Mouse (Mus musculus) urinary bladder, postnatal 14 days (tissue): Measurements from ENCODE around the gene R3hdm1.

Source experiments
- DNase-seq: peaks from one replicate; pipeline ENCODE4 v3.0.0; 2021; ENCODE audit warnings: low spot score

R3hdm1 gene

GRCm38 (mm10) chr1:128102641-128103461 lies at the start of gene R3hdm1, which contains the start of gene Zranb3:
Gene R3hdm1 (plus strand): TSS chr1:128103301.
Gene Zranb3 (minus strand): TSS chr1:128103047.
- DNase-seq, result peak; percentile 96

- DNase-seq, result no peak
These were observed 45.8 kb upstream of the R3hdm1 start for GRCm38 (mm10) chr1:128057269-128057668.

GRCm38 (mm10) chr1:128058625-128059024 lies 44.5 kb upstream of the R3hdm1 start:
- DNase-seq, result no peak

GRCm38 (mm10) chr1:128060655-128061344 lies 42.3 kb upstream of the R3hdm1 start:
- DNase-seq, result no peak

- DNase-seq, result no peak
These were observed 41.7 kb upstream of the R3hdm1 start for GRCm38 (mm10) chr1:128061401-128061800.

GRCm38 (mm10) chr1:128062167-128062566 lies 40.9 kb upstream of the R3hdm1 start:
- no peak for DNase-seq

GRCm38 (mm10) chr1:128064716-128065115 lies 38.4 kb upstream of the R3hdm1 start:
- DNase-seq, result no peak

- no peak for DNase-seq
These were observed 34.1 kb upstream of the R3hdm1 start for GRCm38 (mm10) chr1:128068945-128069397.

- DNase-seq, result no peak
These were observed 33.1 kb upstream of the R3hdm1 start for GRCm38 (mm10) chr1:128070003-128070402.

- no peak for DNase-seq
These were observed 30.1 kb upstream of the R3hdm1 start for GRCm38 (mm10) chr1:128073051-128073450.

GRCm38 (mm10) chr1:128076791-128077479 lies 26.2 kb upstream of the R3hdm1 start:
- no peak for DNase-seq

GRCm38 (mm10) chr1:128077788-128078187 lies 25.3 kb upstream of the R3hdm1 start:
- no peak for DNase-seq

GRCm38 (mm10) chr1:128078646-128079045 lies 24.5 kb upstream of the R3hdm1 start:
- DNase-seq, result no peak

GRCm38 (mm10) chr1:128080936-128081696 lies 22.0 kb upstream of the R3hdm1 start:
- DNase-seq, result no peak

GRCm38 (mm10) chr1:128081873-128082272 lies 21.2 kb upstream of the R3hdm1 start:
- no peak for DNase-seq

GRCm38 (mm10) chr1:128082800-128083199 lies 20.3 kb upstream of the R3hdm1 start:
- DNase-seq, result no peak

GRCm38 (mm10) chr1:128094686-128095085 lies 8.4 kb upstream of the R3hdm1 start:
- no peak for DNase-seq

- DNase-seq, result no peak
These were observed 4.8 kb upstream of the R3hdm1 start for GRCm38 (mm10) chr1:128098309-128098708.

- peak; percentile 52 for DNase-seq
These were observed 855 bp upstream of the R3hdm1 start for GRCm38 (mm10) chr1:128102251-128102640.

GRCm38 (mm10) chr1:128103520-128104088 lies 503 bp downstream of the R3hdm1 start:
- no peak for DNase-seq

GRCm38 (mm10) chr1:128120913-128121627 lies 18.0 kb downstream of the R3hdm1 start:
- no peak for DNase-seq
